Mouse (Mus musculus) lung, adult 2 months (tissue): ENCODE data around the gene F5.

Experiments
- CTCF ChIP-seq: fragments of 200-500 bp; IDR thresholded peaks from 2 replicates; pipeline ENCODE4 v1.5.1; 2011; ENCODE audit warnings: mild to moderate bottlenecking, low read length, control low read depth; ENCODE audit not compliant: insufficient read depth
- POLR2A ChIP-seq: fragments of 200-500 bp; IDR thresholded peaks from 2 replicates; pipeline ENCODE4 v1.6.1; 2011; ENCODE audit warnings: low read depth, mild to moderate bottlenecking, control low read depth, low read length, borderline replicate concordance; ENCODE audit errors: extremely low read depth

DNA sequence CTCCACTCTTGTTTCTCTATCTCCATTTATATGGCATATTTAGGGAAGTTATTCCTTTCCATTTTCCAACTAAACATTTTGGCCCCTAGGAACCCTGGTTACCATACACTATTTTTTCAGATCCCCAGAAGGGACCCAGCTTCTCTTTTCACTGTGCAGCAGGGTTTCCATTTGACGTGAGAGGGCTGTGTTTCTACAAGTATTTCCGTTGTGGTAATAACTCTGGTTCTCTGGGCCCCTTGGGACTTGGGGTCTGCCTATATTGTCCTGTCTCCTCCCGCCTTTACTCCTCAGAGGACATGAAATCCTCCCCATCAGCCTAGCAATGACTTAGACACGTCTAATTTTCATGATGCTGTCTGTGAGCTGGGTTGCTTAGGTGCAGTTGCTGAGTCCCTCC lies 12.2 kb upstream of the F5 start:
- TF ChIP-seq POLR2A (no peak), CTCF (no peak)
